Mouse (Mus musculus): ENCODE measurements around the gene Dusp3. TPM values are rescaled to one million over a fixed set of nuclear protein-coding genes. Genes with fewer than 3 reads are reported as not detected.

Gene Dusp3
- polyA plus RNA-seq, 1 experiment from 2014 or later, result 15.3 TPM

DNA sequence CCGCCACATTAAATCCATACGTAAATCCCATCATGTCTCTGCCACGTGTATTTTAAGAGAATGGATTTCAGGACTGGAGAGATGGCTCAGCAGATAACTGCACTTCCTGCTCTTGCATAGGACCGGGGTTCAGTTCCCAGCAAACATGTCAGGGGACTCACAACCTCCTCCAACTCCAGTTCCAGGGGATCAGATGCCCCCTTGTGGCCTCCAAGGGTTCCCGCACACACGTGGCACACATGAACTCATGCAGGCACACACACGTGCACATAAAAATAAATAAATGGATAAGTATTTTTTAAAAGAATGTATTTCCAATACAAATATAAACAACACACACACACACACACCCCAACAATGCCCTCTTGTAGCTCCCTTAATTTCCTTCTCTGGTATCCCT is 9.9 kb downstream of the Dusp3 start:
- H3K4me3 ChIP-seq (ENCODE audit: low read depth, low read length), result no peak overlapping the region
- no peak overlapping the region for H3K9ac ChIP-seq (ENCODE audit: low read length)
- H3K4me2 ChIP-seq (ENCODE audit: low read depth), result no peak overlapping the region
- DNase-seq (ENCODE audit: low spot score) (no peak), ATAC-seq (ENCODE audit: insufficient read depth, low FRiP score, low TSS enrichment) (no peak)
- no peaks in the 10 kb centered on the region for H3K4me1 ChIP-seq (ENCODE audit: control insufficient read depth, insufficient read depth, low read length)
- 95% methylated on average over 7 of the region's 7 CpGs for WGBS
- no peaks in the 10 kb centered on the region for H3K9me3 ChIP-seq (ENCODE audit: control insufficient read depth, low read length)
- H3K36me3 ChIP-seq (ENCODE audit: control insufficient read depth, insufficient read depth, low read length), result no peaks in the 10 kb centered on the region
- no peak overlapping the region for H3K27ac ChIP-seq (ENCODE audit: low read depth, low read length)
- H3K27me3 ChIP-seq (ENCODE audit: control insufficient read depth, insufficient read depth, low read length), result no peaks in the 10 kb centered on the region

DNA sequence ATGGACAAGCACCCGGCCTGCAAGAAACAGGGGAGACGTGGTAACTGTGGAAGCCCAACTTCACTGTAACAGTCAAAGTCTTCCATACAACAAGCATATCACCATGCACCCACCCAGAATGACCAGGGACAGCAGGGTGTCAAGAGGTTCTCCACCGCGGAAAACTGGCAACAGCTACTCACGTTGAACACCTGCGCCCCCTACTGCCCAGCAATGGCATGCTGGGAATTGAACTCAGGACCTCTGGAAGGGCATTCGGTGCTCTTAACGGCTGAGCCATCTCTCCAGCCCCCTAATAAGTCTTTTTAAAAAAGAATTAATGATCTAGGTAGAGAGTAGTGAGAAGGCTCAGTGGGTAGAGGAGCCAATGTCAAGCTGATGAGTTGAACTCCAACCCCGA is 11.9 kb downstream of the Dusp3 start:
- no peak overlapping the region for H3K27ac ChIP-seq (ENCODE audit: low read depth, low read length)
- H3K27me3 ChIP-seq (ENCODE audit: control insufficient read depth, insufficient read depth, low read length), result no peaks in the 10 kb centered on the region
- H3K9me3 ChIP-seq (ENCODE audit: control insufficient read depth, low read length), result no peaks in the 10 kb centered on the region
- no peaks in the 10 kb centered on the region for H3K4me1 ChIP-seq (ENCODE audit: control insufficient read depth, insufficient read depth, low read length)
- no peak overlapping the region for H3K9ac ChIP-seq (ENCODE audit: low read length)
- ATAC-seq (ENCODE audit: insufficient read depth, low FRiP score, low TSS enrichment) (no peak), DNase-seq (ENCODE audit: low spot score) (no peak)
- no peaks in the 10 kb centered on the region for H3K36me3 ChIP-seq (ENCODE audit: control insufficient read depth, insufficient read depth, low read length)
- no peak overlapping the region for H3K4me3 ChIP-seq (ENCODE audit: low read depth, low read length)
- H3K4me2 ChIP-seq (ENCODE audit: low read depth), result no peak overlapping the region
- WGBS, result 56% methylated on average over 9 of the region's 9 CpGs

DNA sequence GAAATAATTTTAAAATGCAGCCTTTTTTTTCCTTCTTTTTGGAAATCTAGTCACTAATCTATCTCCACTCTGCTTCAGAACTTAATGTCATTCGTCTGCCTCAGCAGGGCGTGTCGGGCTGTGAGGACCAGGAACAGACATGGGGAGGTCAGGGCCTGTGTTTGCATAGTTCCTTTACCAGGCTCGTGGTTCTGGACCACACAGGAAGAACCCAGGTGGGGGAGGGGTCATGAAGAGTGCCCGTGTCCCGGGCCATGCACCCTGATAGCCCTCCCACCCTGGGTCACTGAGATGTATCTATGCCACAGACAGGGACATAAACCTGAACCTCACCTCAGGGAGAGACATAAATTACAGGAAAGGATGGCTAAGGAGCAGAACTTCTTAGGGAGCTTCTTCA is 12.6 kb downstream of the Dusp3 start:
- 42% methylated on average over 6 of the region's 6 CpGs for WGBS
- Histone ChIP-seq H3K27me3 (ENCODE audit: control insufficient read depth, insufficient read depth, low read length) (no peaks in the 10 kb centered on the region), H3K9ac (ENCODE audit: low read length) (no peak overlapping the region), H3K36me3 (ENCODE audit: control insufficient read depth, insufficient read depth, low read length) (no peaks in the 10 kb centered on the region), H3K27ac (ENCODE audit: low read depth, low read length) (no peak overlapping the region), H3K4me1 (ENCODE audit: control insufficient read depth, insufficient read depth, low read length) (no peaks in the 10 kb centered on the region), H3K4me2 (ENCODE audit: low read depth) (no peak overlapping the region), H3K9me3 (ENCODE audit: control insufficient read depth, low read length) (no peaks in the 10 kb centered on the region), H3K4me3 (ENCODE audit: low read depth, low read length) (no peak overlapping the region)
- ATAC-seq (ENCODE audit: insufficient read depth, low FRiP score, low TSS enrichment) (no peak), DNase-seq (ENCODE audit: low spot score) (no peak)

- no peaks in the 10 kb centered on the region for H3K27me3 ChIP-seq (ENCODE audit: control insufficient read depth, insufficient read depth, low read length)
- no peak overlapping the region for H3K9ac ChIP-seq (ENCODE audit: low read length)
- no peak overlapping the region for H3K27ac ChIP-seq (ENCODE audit: low read depth, low read length)
- H3K4me1 ChIP-seq (ENCODE audit: control insufficient read depth, insufficient read depth, low read length), result peaks cover 2% of the 10 kb centered on the region
- ATAC-seq (ENCODE audit: insufficient read depth, low FRiP score, low TSS enrichment), result no peak
- no peak overlapping the region for H3K4me3 ChIP-seq (ENCODE audit: low read depth, low read length)
- no peak for DNase-seq (ENCODE audit: low spot score)
- 82% methylated on average over 9 of the region's 9 CpGs for whole genome bisulfite sequencing
- H3K4me2 ChIP-seq (ENCODE audit: low read depth), result no peak overlapping the region
- no peaks in the 10 kb centered on the region for H3K36me3 ChIP-seq (ENCODE audit: control insufficient read depth, insufficient read depth, low read length)
- H3K9me3 ChIP-seq (ENCODE audit: control insufficient read depth, low read length), result no peaks in the 10 kb centered on the region
Observed at GRCm38 (mm10) chr11:101973496-101973895, 13.3 kb downstream of the Dusp3 start.

GRCm38 (mm10) chr11:101972651-101973050 is 14.2 kb downstream of the Dusp3 start:
- DNase-seq (ENCODE audit: low spot score) (no peak), ATAC-seq (ENCODE audit: insufficient read depth, low FRiP score, low TSS enrichment) (no peak)
- H3K4me2 ChIP-seq (ENCODE audit: low read depth), result no peak overlapping the region
- no peak overlapping the region for H3K9ac ChIP-seq (ENCODE audit: low read length)
- no peak overlapping the region for H3K4me3 ChIP-seq (ENCODE audit: low read depth, low read length)
- H3K9me3 ChIP-seq (ENCODE audit: control insufficient read depth, low read length), result no peaks in the 10 kb centered on the region
- 91% methylated on average over 5 of the region's 5 CpGs for WGBS
- H3K27me3 ChIP-seq (ENCODE audit: control insufficient read depth, insufficient read depth, low read length), result no peaks in the 10 kb centered on the region
- no peak overlapping the region for H3K27ac ChIP-seq (ENCODE audit: low read depth, low read length)
- H3K36me3 ChIP-seq (ENCODE audit: control insufficient read depth, insufficient read depth, low read length), result no peaks in the 10 kb centered on the region
- H3K4me1 ChIP-seq (ENCODE audit: control insufficient read depth, insufficient read depth, low read length), result peaks cover 7% of the 10 kb centered on the region

- no peak overlapping the region for H3K4me2 ChIP-seq (ENCODE audit: low read depth)
- no peaks in the 10 kb centered on the region for H3K9me3 ChIP-seq (ENCODE audit: control insufficient read depth, low read length)
- no peak overlapping the region for H3K9ac ChIP-seq (ENCODE audit: low read length)
- no peak overlapping the region for H3K4me3 ChIP-seq (ENCODE audit: low read depth, low read length)
- H3K27me3 ChIP-seq (ENCODE audit: control insufficient read depth, insufficient read depth, low read length), result no peaks in the 10 kb centered on the region
- no peaks in the 10 kb centered on the region for H3K36me3 ChIP-seq (ENCODE audit: control insufficient read depth, insufficient read depth, low read length)
- ATAC-seq (ENCODE audit: insufficient read depth, low FRiP score, low TSS enrichment) (no peak), DNase-seq (ENCODE audit: low spot score) (no peak)
- WGBS, result 80% methylated on average over 3 of the region's 3 CpGs
- H3K4me1 ChIP-seq (ENCODE audit: control insufficient read depth, insufficient read depth, low read length), result peaks cover 8% of the 10 kb centered on the region
- no peak overlapping the region for H3K27ac ChIP-seq (ENCODE audit: low read depth, low read length)
Observed at GRCm38 (mm10) chr11:101972097-101972496, 14.7 kb downstream of the Dusp3 start.

GRCm38 (mm10) chr11:101971410-101971809 is 15.4 kb downstream of the Dusp3 start:
- no peaks in the 10 kb centered on the region; the same call in 1 of the 2 replicates for H3K27me3 ChIP-seq (ENCODE audit: control insufficient read depth, insufficient read depth, low read length)
- H3K4me2 ChIP-seq (ENCODE audit: low read depth), result no peak overlapping the region
- no peak overlapping the region for H3K27ac ChIP-seq (ENCODE audit: low read depth, low read length)
- no peaks in the 10 kb centered on the region for H3K9me3 ChIP-seq (ENCODE audit: control insufficient read depth, low read length)
- 48% methylated on average over 3 of the region's 3 CpGs for WGBS
- ATAC-seq (ENCODE audit: insufficient read depth, low FRiP score, low TSS enrichment), result no peak
- H3K4me1 ChIP-seq (ENCODE audit: control insufficient read depth, insufficient read depth, low read length), result peaks cover 12% of the 10 kb centered on the region
- H3K4me3 ChIP-seq (ENCODE audit: low read depth, low read length), result no peak overlapping the region
- no peaks in the 10 kb centered on the region for H3K36me3 ChIP-seq (ENCODE audit: control insufficient read depth, insufficient read depth, low read length)
- no peak overlapping the region for H3K9ac ChIP-seq (ENCODE audit: low read length)
- no peak for DNase-seq (ENCODE audit: low spot score)

GRCm38 (mm10) chr11:101969835-101970234 is 17.0 kb downstream of the Dusp3 start:
- peaks cover 16% of the 10 kb centered on the region for H3K4me1 ChIP-seq (ENCODE audit: control insufficient read depth, insufficient read depth, low read length)
- peaks cover 3% of the 10 kb centered on the region; the same call in 1 of the 2 replicates for H3K27me3 ChIP-seq (ENCODE audit: control insufficient read depth, insufficient read depth, low read length)
- H3K4me3 ChIP-seq (ENCODE audit: low read depth, low read length), result no peak overlapping the region
- 85% methylated on average over 13 of the region's 13 CpGs for WGBS
- no peaks in the 10 kb centered on the region for H3K36me3 ChIP-seq (ENCODE audit: control insufficient read depth, insufficient read depth, low read length)
- DNase-seq (ENCODE audit: low spot score) (no peak), ATAC-seq (ENCODE audit: insufficient read depth, low FRiP score, low TSS enrichment) (no peak)
- no peak overlapping the region for H3K4me2 ChIP-seq (ENCODE audit: low read depth)
- H3K27ac ChIP-seq (ENCODE audit: low read depth, low read length), result no peak overlapping the region
- no peak overlapping the region for H3K9ac ChIP-seq (ENCODE audit: low read length)
- no peaks in the 10 kb centered on the region for H3K9me3 ChIP-seq (ENCODE audit: control insufficient read depth, low read length)

DNA sequence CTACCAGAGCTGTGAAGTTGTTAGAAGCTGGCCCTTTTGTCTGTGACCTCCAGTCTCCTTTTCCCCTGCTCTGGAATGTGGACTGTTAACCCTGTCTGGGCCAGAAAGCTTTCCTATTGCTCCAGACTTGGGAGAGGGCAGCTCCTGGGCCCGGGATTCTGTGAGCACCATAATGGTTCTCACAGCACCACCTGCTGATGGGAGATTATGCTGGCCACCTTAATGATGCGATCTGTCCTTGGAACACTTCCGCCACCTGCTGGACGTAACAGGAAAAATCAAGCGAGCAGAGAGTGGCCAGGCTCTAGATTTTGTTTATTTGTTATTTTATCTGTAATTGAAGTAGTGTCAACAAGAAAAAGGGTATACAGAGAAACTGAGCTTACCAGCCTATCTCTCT is 18.0 kb downstream of the Dusp3 start:
- Histone ChIP-seq H3K9ac (ENCODE audit: low read length) (no peak overlapping the region), H3K27ac (ENCODE audit: low read depth, low read length) (no peak overlapping the region), H3K4me2 (ENCODE audit: low read depth) (no peak overlapping the region), H3K36me3 (ENCODE audit: control insufficient read depth, insufficient read depth, low read length) (no peaks in the 10 kb centered on the region), H3K9me3 (ENCODE audit: control insufficient read depth, low read length) (no peaks in the 10 kb centered on the region), H3K4me1 (ENCODE audit: control insufficient read depth, insufficient read depth, low read length) (peaks cover 22% of the 10 kb centered on the region), H3K27me3 (ENCODE audit: control insufficient read depth, insufficient read depth, low read length) (peaks cover 12% of the 10 kb centered on the region), H3K4me3 (ENCODE audit: low read depth, low read length) (no peak overlapping the region)
- 0% methylated on average over 5 of the region's 5 CpGs for WGBS
- peak; percentile 86 for DNase-seq (ENCODE audit: low spot score)
- ATAC-seq (ENCODE audit: insufficient read depth, low FRiP score, low TSS enrichment), result no peak
